Mouse (Mus musculus): ENCODE data around the gene Tcf15.

DNA sequence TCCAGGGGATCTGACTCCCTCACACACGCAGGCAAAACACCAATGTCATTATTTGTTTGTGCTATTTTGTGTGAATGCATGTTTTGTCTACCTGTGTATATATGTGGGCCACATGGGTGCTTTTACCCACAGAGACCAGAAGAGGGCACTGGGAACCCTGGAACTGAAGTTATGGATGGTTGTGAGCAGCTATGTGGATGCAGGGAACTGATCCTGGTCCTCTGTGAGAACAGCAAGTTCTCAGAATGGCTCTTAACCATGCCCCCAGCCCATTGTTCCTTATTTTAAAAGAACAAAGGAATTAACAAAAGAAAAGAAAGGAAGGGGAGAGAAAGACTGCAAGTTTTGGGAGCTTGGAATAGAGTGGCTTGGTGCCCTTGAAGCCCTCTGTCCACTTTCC lies 16.1 kb downstream of the Tcf15 start:
- TF ChIP-seq EP300 (IDR thresholded peaks at IDR 0.05; ENCODE audit: low read depth) = no peak
- TF ChIP-seq CTCF (IDR thresholded peaks at IDR 0.05; ENCODE audit: low read depth) = no peak
